Mouse (Mus musculus): Measurements from ENCODE around the gene BC028528.

GRCm38 (mm10) chr3:95887596-95887995, 4.2 kb downstream of the BC028528 start:
- peak; percentile 74 for TF ChIP-seq POLR2A (IDR thresholded peaks at IDR 0.05; ENCODE audit: low read depth, low read length)
- no peak for TF ChIP-seq CTCF (conservative IDR thresholded peaks at IDR 0.05; ENCODE audit: insufficient read depth, insufficient read length, low read depth, low read length)
